Mouse (Mus musculus): ENCODE measurements around the gene Itpkb.

GRCm38 (mm10) chr1:180420496-180421164 lies 90.3 kb downstream of the Itpkb start:
- no peak for TF ChIP-seq EP300 (IDR thresholded peaks at IDR 0.05)
- TF ChIP-seq CTCF (IDR thresholded peaks at IDR 0.05) = no peak

Measured in lung, postnatal 0 days (tissue).